Mouse (Mus musculus) heart, postnatal 14 days (tissue): ENCODE data around the gene Olfr56. TPM values are rescaled to one million over a fixed set of nuclear protein-coding genes. Genes with fewer than 3 reads are reported as not detected.
"Not testable (repeated sequence)": the region's sequence is repeated elsewhere in the genome, so short reads cannot be mapped to it uniquely, and the experiment has no call there.

Source experiments
- DNase-seq, 2 experiments: peaks; one replicate each; pipeline ENCODE4 v3.0.0; 2021 to 2022
- intact Hi-C: fragments of 180-260 bp; cut with DNase I; formaldehyde crosslinking; loops from one replicate; pipeline ENCODE4 v1.15.1; 2025
- total RNA-seq, 2 experiments: library from RNA; stranded (reverse); gene quantifications; 2 replicates each; pipeline ENCODE4 v1.2.3; 2021

Gene Olfr56
- total RNA-seq, 2 experiments from 2014 or later: 0.17 TPM; not detected in 1

DNA sequence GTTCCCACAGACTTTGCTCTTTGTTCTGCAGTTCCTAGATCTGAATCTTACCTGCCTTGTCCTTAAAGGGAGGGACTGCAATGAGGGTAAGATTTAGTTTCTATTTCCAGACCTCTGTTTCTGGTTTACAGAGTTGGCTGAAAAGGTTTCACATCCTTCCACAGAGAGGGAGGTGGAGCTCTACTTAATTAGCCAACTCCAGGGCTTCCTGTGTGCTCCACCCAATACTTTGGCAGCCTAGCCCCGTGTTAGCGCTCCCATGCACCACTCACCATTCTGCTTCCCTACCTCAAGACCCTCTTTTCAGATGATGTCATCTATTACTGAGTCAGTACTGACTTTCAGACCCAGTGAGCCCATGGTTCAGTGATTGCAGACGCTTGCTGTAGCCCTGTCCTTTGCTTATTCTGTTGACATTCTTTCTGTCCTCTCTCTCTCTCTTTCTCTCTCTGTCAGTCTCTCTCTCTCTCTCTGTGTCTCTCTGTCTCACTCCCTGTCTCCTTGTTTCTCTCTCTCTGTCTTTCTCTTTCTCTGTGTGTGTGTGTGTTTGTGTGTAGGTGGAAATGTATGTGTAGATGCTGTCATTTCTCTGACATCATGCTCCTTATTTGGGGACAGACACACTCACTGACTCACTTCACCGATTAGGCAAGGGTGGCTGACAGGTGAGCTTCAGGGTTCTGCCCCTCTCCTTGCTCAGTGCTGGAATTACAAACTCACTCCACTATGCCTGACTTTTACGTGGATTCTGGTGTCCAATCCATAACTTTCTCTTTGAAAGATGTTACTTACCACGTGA lies 72.6 kb downstream of the Olfr56 start, which contains the start of gene 9930111J21Rik2:
9930111J21Rik2 (minus strand) TSS at position 150 of the 799 bp plus-strand sequence.
- intact Hi-C loops, DNase-seq: not testable (repeated sequence)

- intact Hi-C loops, DNase-seq: not testable (repeated sequence)
These were observed 73.2 kb downstream of the Olfr56 start for GRCm38 (mm10) chr11:49051894-49052293.

GRCm38 (mm10) chr11:49060061-49060460 lies 81.4 kb downstream of the Olfr56 start:
- DNase-seq, intact Hi-C loops: not testable (repeated sequence)

DNA sequence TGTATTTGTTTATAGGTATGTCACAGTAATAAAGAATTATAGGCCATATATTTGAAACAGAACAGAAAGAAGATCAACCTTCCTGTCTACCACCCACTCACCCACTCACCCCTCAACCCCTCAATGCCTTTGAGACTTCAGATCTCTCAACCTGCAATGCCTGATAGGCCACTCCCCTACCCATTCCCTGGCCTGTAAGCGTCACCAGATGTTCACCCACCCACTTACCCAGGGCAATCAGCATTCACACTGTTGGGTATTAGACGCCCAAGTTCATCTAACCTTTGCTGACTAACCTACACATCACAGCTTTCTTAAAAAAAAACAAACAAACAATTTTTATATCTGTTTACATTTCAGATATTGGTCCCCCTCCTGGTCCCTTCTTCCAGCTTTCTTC lies 83.2 kb downstream of the Olfr56 start:
- intact Hi-C loops: not testable (repeated sequence)

GRCm38 (mm10) chr11:49063713-49064469 lies 85.2 kb downstream of the Olfr56 start, which contains the start of gene Tgtp2:
Tgtp2 (minus strand) TSS chr11:49064206.
- intact Hi-C loops, DNase-seq: not testable (repeated sequence)

More for the DNA sequence above, 83.2 kb downstream of the Olfr56 start:
- not testable (repeated sequence) for DNase-seq

DNA sequence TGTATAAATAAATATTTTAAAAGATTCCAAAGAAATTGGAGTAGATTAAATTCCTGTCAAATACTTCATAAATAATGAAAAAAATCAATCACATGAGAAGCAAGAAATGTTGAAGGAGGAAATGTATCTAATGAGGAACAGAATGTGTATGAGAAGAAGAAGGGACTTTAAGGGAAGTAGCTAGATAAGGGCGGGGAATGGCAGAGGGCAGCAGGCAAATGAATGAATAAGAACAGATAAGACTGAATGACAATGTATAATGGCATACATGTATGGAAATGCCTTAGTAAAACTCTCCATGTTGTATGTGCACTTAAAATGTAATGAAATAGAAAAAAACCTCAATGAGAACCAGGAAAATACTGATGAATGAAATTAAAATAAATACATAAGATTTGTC lies 89.7 kb downstream of the Olfr56 start:
- DNase-seq: no peak
- intact Hi-C loops: no loop called here

GRCm38 (mm10) chr11:49076001-49076757 lies 97.5 kb downstream of the Olfr56 start, which contains the start of gene Ifi47:
Ifi47 (plus strand) TSS chr11:49076587.
- DNase-seq: peak; percentile 18 to 23
- intact Hi-C loops: not testable (repeated sequence)

DNA sequence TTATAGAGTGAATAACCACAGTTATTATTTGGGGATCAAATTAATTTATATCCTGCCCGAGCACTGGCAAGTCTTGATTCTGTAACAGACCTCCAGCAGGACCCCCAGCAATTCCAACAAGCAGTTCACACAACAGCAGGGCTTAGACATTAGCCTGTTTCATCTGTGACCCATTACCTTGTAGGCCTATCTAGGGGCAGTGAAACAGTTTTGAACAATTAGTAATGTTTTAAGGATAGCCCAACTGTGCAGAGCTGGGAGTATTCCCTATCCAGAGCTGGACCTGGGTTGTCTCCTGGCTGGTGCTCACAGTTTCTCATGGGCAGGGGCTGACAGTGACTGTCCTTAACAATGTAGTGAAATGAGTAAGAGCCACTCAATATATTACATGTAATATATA lies 98.3 kb downstream of the Olfr56 start:
- no peak for DNase-seq
- intact Hi-C loops: no loop called here

- intact Hi-C loops: loop anchor here (1.0 kb wide), 1 partner anchor 156 kb away; no protein-coding TSS in a partner anchor
- DNase-seq: no peak
These were observed 100.0 kb downstream of the Olfr56 start for GRCm38 (mm10) chr11:49078719-49079118.

- DNase-seq: no peak
- intact Hi-C loops: no loop called here
These were observed 101.9 kb downstream of the Olfr56 start for GRCm38 (mm10) chr11:49080636-49081035.

- no peak for DNase-seq
- intact Hi-C loops: no loop called here
These were observed 102.7 kb downstream of the Olfr56 start for GRCm38 (mm10) chr11:49081356-49081755.

DNA sequence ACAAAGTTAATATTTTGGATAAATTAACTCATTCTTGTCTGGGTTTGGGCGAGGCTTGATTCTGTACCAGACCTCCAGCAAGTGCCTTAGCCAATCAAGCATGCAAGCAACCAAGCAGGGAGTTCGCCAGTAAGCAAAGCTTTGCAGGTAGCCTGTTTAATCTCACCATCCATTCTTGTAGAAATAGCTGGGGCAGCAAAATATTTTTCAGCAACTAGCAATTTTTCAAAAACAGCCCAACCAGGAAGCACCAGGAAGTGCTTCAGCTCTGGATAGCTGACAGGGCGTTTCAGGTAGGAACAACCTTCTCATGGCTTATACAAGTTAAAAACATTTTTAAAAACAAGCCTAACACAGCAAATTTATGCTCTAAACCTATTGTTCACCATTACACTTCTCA lies 103.2 kb downstream of the Olfr56 start:
- no peak for DNase-seq
- intact Hi-C loops: no loop called here

DNA sequence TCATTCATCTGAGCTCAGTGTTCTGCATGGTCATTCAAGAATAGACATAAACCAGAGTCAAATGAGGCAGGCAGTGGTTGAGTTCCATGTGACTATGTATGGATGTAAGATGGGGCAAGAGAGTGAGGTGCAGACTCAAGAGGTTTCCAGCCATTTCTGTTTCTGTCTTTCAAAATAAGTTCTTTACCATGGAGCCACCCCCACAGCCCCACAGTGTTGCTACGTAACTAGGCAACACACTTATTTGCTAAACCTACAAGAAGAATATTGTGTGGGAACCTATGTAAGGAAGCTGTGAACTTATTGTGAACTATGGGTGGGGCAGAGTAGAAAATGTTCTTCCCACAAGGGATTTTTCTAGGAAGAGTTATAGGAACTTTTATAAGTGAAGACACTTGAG lies 104.5 kb downstream of the Olfr56 start:
- intact Hi-C loops: no loop called here
- DNase-seq: no peak

- intact Hi-C loops: no loop called here
- DNase-seq: no peak
These were observed 105.1 kb downstream of the Olfr56 start for GRCm38 (mm10) chr11:49083808-49084207.

DNA sequence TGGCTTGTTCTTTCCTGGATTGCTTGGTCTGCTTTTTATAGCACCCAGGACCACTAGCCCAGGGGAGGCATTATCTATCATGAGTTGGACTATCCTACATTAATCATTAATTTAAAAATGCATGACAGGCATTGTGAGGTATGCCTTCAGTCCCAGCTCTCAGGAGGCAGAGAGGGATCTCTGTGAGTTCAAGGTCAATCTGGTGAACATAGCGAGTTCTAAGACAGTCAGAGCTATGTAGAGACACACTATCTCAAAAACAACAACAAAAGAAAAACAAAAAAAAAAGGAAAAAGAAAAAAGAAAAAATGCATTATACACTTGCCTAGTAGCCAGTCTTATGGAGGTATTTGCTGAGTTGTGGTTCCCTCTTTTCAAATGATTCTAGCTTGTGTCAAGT lies 105.7 kb downstream of the Olfr56 start:
- intact Hi-C loops: no loop called here
- DNase-seq: no peak

DNA sequence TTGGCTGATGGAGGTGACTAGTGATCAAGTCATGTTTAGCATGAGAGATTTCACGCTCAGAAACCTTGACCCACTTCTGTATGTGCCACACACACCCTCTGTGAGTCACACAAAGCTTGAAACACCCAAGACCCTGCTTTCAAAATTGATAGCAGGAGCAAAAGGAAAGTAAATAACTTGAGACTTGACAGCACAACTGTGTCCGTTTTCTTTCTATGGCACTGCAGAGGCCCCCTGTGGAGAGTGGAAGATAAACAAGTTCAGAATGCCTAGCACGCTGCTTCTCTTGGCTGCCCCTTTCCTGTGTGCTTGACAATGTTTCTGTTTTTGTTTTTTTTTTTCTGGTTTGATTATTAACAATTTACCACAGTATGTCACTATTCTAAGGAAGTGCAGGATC lies 106.2 kb downstream of the Olfr56 start:
- intact Hi-C loops: no loop called here
- no peak for DNase-seq

GRCm38 (mm10) chr11:49086858-49087361 lies 108.2 kb downstream of the Olfr56 start:
- intact Hi-C loops: no loop called here
- DNase-seq: no peak

DNA sequence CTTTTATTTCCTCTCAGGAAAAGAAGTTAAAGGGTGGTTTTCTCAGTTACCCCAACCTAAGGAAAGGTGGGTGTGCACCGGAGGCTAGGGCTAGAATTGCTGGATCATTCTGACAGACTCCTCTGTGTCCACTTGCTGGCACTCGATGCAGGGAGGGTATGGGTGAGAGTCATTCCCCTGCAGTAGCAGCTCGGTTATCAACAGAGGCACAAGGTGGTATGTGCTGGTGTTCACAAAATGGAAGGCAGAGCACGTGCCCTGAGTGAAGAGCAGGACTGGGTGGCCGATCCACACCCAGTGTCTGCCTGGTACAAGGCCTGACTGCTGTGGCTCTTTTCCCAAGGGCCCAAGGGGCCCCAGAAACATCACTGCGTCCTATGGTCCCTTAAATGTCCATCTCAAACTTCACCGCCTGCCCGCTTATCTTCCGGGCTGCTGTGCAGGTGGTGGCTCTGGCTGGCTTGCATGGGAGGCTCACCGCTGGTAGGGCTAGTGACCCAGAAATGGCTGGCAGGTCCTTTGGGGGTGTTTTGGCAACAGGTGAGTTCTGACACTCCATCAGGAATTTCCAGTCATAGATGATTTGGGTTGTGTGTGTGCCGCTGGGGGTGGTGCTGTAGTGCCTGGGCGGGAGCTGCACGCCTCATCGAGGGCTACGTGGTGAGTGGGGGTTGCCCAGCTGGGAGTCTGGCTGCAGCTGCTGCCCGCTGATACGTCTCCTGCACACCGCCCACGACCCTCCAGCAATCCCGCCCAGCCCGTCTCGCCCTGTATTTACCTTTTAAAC lies 109.3 kb downstream of the Olfr56 start:
- peak in 1 of 2 experiments; percentile 21 for DNase-seq
- intact Hi-C loops: no loop called here

GRCm38 (mm10) chr11:49088990-49089652 lies 110.4 kb downstream of the Olfr56 start:
- no peak for DNase-seq
- intact Hi-C loops: no loop called here
